Mouse (Mus musculus): Measurements from ENCODE around the gene Ttc21a.
A peak's percentile ranks its signal among the peaks of the same experiment; 100 is the strongest.

The Ttc21a gene

GRCm38 (mm10) chr9:119937005-119937773, at the start of gene Ttc21a, which contains the start of gene Gorasp1:
TSS of gene Ttc21a (plus strand) at chr9:119937606.
TSS of gene Gorasp1 (minus strand) at chr9:119937565.
- DNase-seq (ENCODE audit: extremely low spot score) = peak; percentile 93

GRCm38 (mm10) chr9:119888843-119889246, 48.6 kb upstream of the Ttc21a start:
- DNase-seq (ENCODE audit: extremely low spot score) = peak; percentile 47

DNA sequence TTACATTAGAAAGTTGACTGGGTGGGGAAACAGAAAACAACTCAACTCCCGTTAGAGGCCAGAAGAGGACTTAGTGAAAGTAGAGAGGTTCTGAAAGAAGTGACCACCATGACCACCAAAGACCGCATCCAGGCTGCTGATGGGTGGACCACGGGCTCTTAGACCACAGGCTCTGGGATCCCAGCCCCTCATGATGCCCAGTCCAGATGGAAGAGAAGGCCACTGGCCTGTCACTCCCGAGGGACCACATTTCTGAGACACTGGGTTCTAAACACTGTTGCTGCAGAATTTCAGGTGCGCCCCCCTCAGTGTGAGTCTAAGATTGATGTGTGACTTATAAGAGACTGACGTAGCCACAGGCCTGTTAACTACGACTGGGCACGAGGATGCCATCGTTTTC, 48.0 kb upstream of the Ttc21a start:
- DNase-seq (ENCODE audit: extremely low spot score) = no peak

- DNase-seq (ENCODE audit: extremely low spot score) = peak; percentile 39
Measured at GRCm38 (mm10) chr9:119890692-119891091, 46.7 kb upstream of the Ttc21a start.

DNA sequence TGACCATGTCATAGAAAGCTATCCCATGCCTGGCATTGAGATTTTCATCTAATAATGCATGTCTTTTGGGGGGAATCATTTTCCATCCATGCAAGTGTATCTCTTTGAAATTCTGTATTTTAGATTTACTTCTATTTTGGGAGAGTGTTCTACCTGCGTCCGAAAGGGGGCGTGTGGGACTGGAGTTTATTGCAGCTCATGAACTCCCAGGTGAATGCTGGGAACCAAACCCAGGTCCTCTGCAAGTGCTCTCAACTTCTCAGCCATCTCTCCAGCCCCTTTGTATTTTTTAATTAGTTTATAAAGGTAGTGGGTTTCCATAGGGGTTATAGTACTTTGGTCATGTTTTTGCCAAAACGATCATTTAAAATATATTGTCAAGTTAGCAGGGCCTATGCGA, 43.5 kb upstream of the Ttc21a start:
- DNase-seq (ENCODE audit: extremely low spot score) = no peak

DNA sequence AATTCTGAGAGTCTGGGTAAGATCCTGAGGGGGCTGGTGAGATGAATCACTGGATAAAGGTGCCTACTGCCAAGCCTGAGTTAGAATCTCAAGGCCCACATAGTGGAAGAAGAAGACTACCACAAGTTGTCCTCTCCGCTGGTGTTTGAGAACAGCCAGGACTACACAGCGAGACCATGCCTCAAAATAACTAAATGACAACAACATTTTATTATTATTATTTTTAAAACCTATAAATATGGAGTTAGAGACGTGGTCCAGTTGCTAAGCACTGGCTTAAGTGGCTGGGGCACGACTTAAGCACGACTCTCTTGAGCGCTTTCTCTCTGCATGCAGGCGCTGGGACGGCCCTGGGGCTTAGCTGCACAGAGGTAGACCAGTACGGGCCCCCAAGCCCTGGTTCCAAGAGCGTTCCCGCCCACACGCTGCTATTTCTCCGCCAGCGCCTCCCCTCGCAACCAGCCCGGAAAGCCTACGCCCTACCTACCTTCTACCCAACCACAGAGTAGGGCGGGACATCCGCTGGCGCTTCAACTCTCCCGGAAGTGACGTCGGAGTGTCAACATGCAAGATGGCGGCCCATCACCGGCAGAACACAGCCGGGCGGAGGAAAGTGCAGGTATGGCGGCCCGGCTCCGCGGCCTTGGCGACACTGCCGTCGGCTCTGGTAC, 42.9 kb upstream of the Ttc21a start, which contains the start of gene Wdr48:
Gene Wdr48, plus strand, starts transcription at position 540 of the 671 bp plus-strand sequence.
- peak; percentile 96 for DNase-seq (ENCODE audit: extremely low spot score)

DNA sequence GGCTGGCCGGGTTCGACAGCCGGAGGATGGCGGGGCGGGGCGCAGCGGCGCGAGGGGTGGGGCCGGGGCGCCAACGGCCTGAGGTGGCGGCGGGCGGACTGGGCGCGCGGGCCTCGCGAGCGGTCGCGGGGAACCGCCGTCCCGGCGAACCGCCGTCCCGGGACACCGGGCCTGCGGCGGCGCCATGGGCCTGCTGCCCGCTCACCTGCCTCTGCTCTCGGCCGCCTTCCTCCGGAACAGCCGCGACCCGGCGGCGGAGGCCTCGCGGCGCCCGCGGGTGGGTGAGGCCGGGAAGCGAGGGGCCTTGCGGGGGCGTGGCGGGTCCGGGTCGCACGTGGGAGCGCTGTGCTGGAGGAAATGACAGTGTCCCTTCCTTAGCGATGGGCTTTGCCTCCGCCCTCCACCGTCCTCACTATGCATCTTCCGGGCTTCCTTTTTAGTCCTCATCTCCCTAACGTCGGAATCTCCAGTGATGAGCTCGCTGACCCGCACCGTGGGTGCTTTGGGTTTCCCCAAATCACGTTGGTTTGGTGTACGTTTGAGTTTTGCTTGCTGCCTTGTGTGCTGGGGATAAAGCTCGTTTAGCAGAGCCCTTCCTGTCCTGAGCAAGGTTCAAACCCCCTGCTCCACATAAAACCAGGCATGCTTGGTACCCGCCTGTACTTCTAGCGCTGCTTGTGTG, 42.2 kb upstream of the Ttc21a start:
- no peak for DNase-seq (ENCODE audit: extremely low spot score)

- DNase-seq (ENCODE audit: extremely low spot score) = no peak
Measured at GRCm38 (mm10) chr9:119899446-119899845, 38.0 kb upstream of the Ttc21a start.

DNA sequence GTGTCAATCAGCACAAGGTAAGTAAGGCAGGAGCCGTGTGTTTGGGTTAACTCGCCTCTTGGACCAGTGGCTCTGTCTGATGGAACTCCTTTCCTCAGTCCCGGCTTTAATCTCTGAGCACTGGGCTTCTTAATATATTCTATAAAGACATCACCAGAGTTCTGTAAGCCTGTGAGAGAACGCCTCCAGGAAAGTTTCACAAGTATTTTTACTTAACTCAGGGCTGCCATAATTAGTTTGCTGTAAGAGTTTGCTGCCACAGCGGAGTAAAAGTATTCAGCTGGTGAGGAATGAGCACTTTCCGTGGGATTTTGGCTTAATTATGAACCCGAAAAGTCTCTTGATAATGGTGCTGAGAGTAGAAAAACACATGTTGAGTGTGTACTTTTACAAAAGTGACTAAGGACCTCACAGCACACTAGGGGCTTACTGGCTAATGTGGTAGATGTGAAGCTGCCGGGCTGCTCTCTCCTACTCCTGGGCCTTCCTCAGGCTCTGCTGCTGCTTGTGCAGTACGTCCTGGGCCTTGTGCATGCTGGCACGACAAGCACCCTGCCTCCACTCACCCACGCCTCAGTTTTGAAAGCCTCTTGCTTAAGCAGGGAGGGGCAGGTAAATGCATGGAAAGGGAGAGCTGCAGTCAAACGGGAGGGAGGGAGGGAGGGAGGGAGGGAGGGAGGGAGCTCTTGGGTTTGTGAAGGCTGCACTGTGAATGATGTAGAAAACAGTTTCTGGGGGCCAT, 34.8 kb upstream of the Ttc21a start:
- no peak for DNase-seq (ENCODE audit: extremely low spot score)

DNA sequence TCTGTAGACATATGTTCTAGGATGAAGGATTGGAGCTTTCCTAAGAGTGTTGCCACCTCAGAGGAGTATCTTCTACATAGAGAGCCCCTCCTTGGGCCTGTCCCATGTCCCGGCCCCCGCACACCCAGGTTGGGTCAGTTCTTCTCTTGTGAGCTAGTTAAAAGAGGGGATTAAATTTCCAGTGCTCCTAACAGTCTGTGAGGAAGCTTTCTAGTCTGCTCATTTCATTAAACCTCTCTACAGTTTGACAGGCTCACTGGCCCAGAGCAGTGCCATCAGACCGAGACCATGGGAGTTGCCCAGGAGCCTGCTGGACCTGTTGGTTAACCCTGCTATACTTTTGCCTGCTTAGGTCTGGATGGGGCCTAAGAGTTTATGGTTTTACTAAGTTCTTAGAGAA, 28.7 kb upstream of the Ttc21a start:
- no peak for DNase-seq (ENCODE audit: extremely low spot score)

GRCm38 (mm10) chr9:119909931-119910330, 27.5 kb upstream of the Ttc21a start:
- no peak for DNase-seq (ENCODE audit: extremely low spot score)

DNA sequence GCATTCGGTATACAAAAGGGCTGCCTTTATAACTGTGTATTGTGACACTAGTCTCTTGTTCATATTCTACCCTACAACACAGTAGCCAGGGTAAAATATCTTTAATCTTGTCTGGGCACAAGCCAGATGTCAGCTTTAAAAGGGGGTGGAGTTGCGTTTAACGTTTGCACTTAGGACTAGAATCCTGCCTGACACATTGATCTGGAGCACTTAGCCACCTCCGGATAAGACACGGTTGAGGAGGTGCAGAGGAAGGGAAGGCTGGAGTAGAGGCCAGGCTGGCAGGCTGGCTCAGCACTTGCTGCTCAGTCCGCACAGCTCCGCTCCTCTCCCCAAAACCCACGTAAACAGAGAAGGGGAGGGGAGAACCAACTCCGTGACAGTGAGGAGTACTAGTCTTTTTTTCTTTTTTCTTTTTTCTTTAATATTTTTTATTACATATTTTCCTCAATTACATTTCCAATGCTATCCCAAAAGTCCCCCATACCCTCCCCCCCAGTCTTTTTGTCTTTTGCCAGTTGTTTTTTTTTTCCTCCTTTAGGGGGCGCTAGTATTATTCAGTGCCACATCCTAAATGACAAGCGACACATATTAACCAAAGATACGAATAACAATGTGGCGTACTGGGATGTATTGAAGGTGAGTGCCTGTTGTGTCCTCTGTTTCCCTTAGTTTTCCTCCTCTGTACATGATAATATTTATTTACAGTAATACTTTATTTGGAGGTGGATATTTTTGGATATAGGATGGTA, 24.1 kb upstream of the Ttc21a start:
- no peak for DNase-seq (ENCODE audit: extremely low spot score)

GRCm38 (mm10) chr9:119919858-119920257, 17.5 kb upstream of the Ttc21a start:
- DNase-seq (ENCODE audit: extremely low spot score) = no peak

DNA sequence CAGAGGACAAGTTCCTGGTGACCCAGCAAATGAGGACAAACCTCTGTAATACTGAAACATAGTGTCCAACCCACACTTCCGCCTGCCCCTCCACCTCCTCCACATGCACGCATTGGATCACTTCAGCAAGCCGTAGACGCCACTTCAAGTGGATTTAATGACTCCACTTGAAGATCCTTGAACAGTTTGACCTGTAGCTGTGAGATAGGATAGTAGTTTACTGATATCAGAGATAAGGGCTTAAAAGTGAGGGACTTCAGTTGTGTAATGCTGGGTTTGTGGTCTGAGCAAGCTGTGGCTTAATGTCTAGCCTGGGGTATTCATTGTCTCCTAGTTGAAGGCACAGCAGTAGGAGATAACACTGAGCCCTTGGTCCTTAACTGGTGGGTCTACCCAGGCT, 13.9 kb upstream of the Ttc21a start:
- DNase-seq (ENCODE audit: extremely low spot score) = no peak

DNA sequence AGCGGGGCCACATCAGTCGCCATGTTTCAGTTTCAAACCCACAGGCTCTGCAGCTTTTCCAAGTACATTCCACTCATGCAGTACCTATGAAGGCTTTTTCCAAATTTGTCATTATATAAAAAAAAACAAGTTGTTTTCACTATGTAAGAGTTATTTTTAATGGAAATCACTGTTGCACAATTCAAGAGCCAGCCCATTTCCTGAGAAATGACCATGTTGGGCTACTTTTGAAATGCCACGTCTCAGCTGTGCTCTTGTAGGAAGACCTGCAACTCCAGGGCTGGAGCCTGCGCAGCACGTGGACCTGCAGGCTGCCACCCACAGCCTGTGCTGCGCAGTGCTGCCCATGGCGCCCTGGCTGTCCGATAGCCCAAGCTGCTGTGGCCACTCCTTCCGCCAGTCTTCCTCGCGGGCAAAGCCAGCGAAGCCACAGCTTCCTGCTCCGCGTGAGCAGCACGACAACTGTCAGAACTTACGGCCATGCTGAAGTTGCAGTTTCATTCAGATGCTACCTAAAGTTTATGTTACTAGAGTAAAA, 12.2 kb upstream of the Ttc21a start:
- DNase-seq (ENCODE audit: extremely low spot score) = no peak

GRCm38 (mm10) chr9:119925729-119926128, 11.7 kb upstream of the Ttc21a start:
- no peak for DNase-seq (ENCODE audit: extremely low spot score)

GRCm38 (mm10) chr9:119926497-119926896, 10.9 kb upstream of the Ttc21a start:
- DNase-seq (ENCODE audit: extremely low spot score) = no peak

DNA sequence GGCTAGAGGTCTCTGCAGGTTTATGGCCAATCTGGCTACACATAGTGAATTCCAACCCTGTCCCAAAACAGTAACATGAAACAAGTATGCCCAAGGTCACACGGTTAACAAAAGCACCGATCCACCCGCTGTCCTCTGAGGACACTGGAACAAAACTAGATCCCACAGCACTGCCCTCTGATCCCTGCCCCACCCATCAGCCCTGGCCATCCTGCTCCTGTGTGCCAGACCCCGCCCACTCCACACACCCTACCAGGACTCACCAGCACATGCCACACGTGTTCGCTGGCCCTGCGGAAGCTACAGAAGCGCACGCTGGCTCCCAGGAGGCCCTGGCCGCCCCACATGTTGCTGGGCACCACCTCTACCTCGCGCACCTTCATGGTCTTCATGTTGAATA, 5.0 kb upstream of the Ttc21a start:
- DNase-seq (ENCODE audit: extremely low spot score) = no peak

GRCm38 (mm10) chr9:119933675-119934074, 3.7 kb upstream of the Ttc21a start:
- no peak for DNase-seq (ENCODE audit: extremely low spot score)

DNA sequence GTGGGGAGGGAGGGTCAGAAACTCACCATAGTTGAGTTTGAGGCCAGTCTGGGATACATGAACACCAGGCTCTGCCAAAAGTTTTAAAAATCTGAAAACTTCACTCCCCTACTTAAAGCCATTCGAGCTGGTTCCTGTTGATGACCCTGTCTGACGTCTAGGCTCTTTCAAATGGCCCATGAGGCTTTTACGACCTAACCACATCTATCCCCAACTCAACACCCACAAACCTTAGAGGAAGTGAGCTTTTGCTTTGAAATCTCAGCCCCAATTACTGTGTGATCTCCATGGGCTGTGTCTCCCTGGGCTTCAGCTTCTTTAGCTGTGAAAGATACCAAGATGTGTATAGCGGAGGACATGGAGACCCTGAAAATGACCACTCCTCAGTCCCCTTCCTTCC, 1.1 kb downstream of the Ttc21a start:
- DNase-seq (ENCODE audit: extremely low spot score) = no peak

DNA sequence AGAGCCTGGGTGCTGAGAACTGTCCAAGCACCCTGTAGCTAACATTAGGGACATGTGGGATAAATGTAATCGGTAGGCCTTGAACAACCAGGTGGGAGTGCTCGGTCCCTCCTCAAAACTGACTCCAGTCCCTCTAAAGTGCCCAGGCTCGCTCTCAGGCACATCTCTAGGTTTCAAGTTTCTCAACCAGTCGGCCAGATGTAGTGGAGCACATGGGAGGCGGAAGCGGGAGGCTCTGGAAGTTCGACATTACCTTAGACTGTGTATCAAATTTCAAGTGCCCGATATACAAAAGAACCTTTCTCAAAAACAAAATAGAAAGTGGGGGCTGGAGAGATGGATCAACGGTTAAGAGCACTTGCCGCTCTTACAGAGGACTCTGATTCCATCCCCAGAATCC, 2.2 kb downstream of the Ttc21a start:
- DNase-seq (ENCODE audit: extremely low spot score) = no peak
